Mouse (Mus musculus): ENCODE results near the gene Add3. TPM values are rescaled to one million over a fixed set of nuclear protein-coding genes. Genes with fewer than 3 reads are reported as not detected.

The Add3 gene
- polyA plus RNA-seq, 1 experiment from 2014 or later, result 52.4 TPM

GRCm38 (mm10) chr19:53208830-53209229 is 68.6 kb downstream of the Add3 start:
- H3K27ac ChIP-seq (replicated peaks), result no peak overlapping the region
- H3K27me3 ChIP-seq (ENCODE audit: control insufficient read depth, insufficient read depth, low read length), result no peaks in the 10 kb centered on the region
- H3K4me2 ChIP-seq (replicated peaks; ENCODE audit: low read depth), result no peak overlapping the region
- TF ChIP-seq EP300 (optimal IDR thresholded peaks at IDR 0.05) (no peak), CTCF (IDR thresholded peaks at IDR 0.05; ENCODE audit: low read depth) (no peak)
- H3K4me3 ChIP-seq (ENCODE audit: low read depth, low read length), result no peak overlapping the region
- H3K9me3 ChIP-seq (ENCODE audit: control insufficient read depth, low read length), result no peaks in the 10 kb centered on the region
- ATAC-seq (ENCODE audit: low FRiP score, low TSS enrichment) (no peak), DNase-seq (ENCODE audit: low spot score) (no peak)
- WGBS, result 64% methylated on average over 7 of the region's 7 CpGs
- H3K4me1 ChIP-seq (replicated peaks; ENCODE audit: control insufficient read depth, insufficient read depth), result no peaks in the 10 kb centered on the region
- no peaks in the 10 kb centered on the region for H3K36me3 ChIP-seq (ENCODE audit: control insufficient read depth, insufficient read depth, low read length)
- H3K9ac ChIP-seq (ENCODE audit: low read length), result no peak overlapping the region

GRCm38 (mm10) chr19:53210251-53210650 is 70.0 kb downstream of the Add3 start:
- Histone ChIP-seq H3K4me2 (replicated peaks; ENCODE audit: low read depth) (no peak overlapping the region), H3K9ac (ENCODE audit: low read length) (no peak overlapping the region), H3K9me3 (ENCODE audit: control insufficient read depth, low read length) (no peaks in the 10 kb centered on the region), H3K36me3 (ENCODE audit: control insufficient read depth, insufficient read depth, low read length) (no peaks in the 10 kb centered on the region; the same call in 1 of the 2 replicates), H3K4me1 (replicated peaks; ENCODE audit: control insufficient read depth, insufficient read depth) (no peaks in the 10 kb centered on the region), H3K27ac (replicated peaks) (no peak overlapping the region), H3K27me3 (ENCODE audit: control insufficient read depth, insufficient read depth, low read length) (no peaks in the 10 kb centered on the region), H3K4me3 (ENCODE audit: low read depth, low read length) (no peak overlapping the region)
- ATAC-seq (ENCODE audit: low FRiP score, low TSS enrichment) (no peak), DNase-seq (ENCODE audit: low spot score) (no peak)
- WGBS, result 63% methylated on average over 2 of the region's 2 CpGs
- TF ChIP-seq EP300 (optimal IDR thresholded peaks at IDR 0.05) (no peak), CTCF (IDR thresholded peaks at IDR 0.05; ENCODE audit: low read depth) (no peak)

- Histone ChIP-seq H3K4me1 (replicated peaks; ENCODE audit: control insufficient read depth, insufficient read depth) (no peaks in the 10 kb centered on the region), H3K4me2 (replicated peaks; ENCODE audit: low read depth) (no peak overlapping the region), H3K4me3 (ENCODE audit: low read depth, low read length) (no peak overlapping the region), H3K36me3 (ENCODE audit: control insufficient read depth, insufficient read depth, low read length) (peaks cover 3% of the 10 kb centered on the region; the same call in 1 of the 2 replicates), H3K9ac (ENCODE audit: low read length) (no peak overlapping the region), H3K27ac (replicated peaks) (no peak overlapping the region), H3K27me3 (ENCODE audit: control insufficient read depth, insufficient read depth, low read length) (no peaks in the 10 kb centered on the region), H3K9me3 (ENCODE audit: control insufficient read depth, low read length) (no peaks in the 10 kb centered on the region)
- no peak for DNase-seq (ENCODE audit: low spot score)
- TF ChIP-seq CTCF (IDR thresholded peaks at IDR 0.05; ENCODE audit: low read depth) (no peak), EP300 (optimal IDR thresholded peaks at IDR 0.05) (no peak)
- no peak for ATAC-seq (ENCODE audit: low FRiP score, low TSS enrichment)
- WGBS, result 71% methylated on average over 2 of the region's 2 CpGs
Observed at GRCm38 (mm10) chr19:53215352-53215751, 75.1 kb downstream of the Add3 start.

DNA sequence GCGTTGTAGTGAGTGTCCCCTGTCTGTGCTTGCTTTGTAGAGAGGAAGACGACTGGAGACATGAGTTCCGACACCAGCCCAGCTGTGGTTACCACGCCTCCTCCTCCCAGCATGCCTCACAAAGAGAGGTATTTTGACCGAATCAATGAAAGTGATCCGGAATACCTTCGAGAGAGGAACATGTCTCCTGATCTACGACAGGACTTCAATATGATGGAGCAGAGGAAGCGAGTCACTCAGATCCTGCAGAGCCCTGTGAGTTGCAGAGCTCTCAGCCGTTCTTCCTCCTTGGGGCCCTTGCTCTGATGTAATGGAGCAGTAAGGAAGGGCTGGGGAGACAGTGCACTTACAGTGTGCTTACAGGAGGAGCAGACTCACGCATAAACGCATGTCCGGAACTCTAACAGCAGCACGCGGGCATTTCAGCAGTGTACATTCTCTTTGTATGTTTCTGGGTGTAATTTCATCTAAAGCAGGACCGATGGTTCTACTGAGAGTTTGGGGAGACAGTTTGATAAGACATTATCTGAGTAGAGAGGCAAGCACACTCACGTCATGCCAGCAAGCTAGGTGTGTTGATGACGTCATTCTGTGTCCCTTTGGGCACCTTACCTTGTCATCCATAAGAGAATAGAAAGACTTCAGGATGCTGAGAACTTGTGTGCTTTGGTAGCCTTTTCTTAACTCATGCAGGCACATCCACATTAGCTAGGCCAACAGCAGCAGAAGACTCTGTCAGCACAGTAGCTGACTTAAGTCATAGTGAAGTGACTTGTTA is 76.7 kb downstream of the Add3 start:
- no peak for DNase-seq (ENCODE audit: low spot score)
- WGBS, result 80% methylated on average over 18 of the region's 18 CpGs

GRCm38 (mm10) chr19:53217837-53218236 is 77.6 kb downstream of the Add3 start:
- H3K4me3 ChIP-seq (ENCODE audit: low read depth, low read length), result no peak overlapping the region
- no peaks in the 10 kb centered on the region for H3K27me3 ChIP-seq (ENCODE audit: control insufficient read depth, insufficient read depth, low read length)
- TF ChIP-seq EP300 (optimal IDR thresholded peaks at IDR 0.05) (no peak), CTCF (IDR thresholded peaks at IDR 0.05; ENCODE audit: low read depth) (no peak)
- WGBS, result 91% methylated on average over 8 of the region's 8 CpGs
- no peak for DNase-seq (ENCODE audit: low spot score)
- no peak for ATAC-seq (ENCODE audit: low FRiP score, low TSS enrichment)
- H3K4me2 ChIP-seq (replicated peaks; ENCODE audit: low read depth), result no peak overlapping the region
- H3K27ac ChIP-seq (replicated peaks), result no peak overlapping the region
- H3K36me3 ChIP-seq (ENCODE audit: control insufficient read depth, insufficient read depth, low read length), result peaks cover 3% of the 10 kb centered on the region; the same call in 1 of the 2 replicates
- H3K4me1 ChIP-seq (replicated peaks; ENCODE audit: control insufficient read depth, insufficient read depth), result no peaks in the 10 kb centered on the region
- no peak overlapping the region for H3K9ac ChIP-seq (ENCODE audit: low read length)
- H3K9me3 ChIP-seq (ENCODE audit: control insufficient read depth, low read length), result no peaks in the 10 kb centered on the region

More for the DNA sequence above, 76.7 kb downstream of the Add3 start:
- Histone ChIP-seq H3K36me3 (ENCODE audit: control insufficient read depth, insufficient read depth, low read length) (peaks cover 3% of the 10 kb centered on the region; the same call in 1 of the 2 replicates), H3K27me3 (ENCODE audit: control insufficient read depth, insufficient read depth, low read length) (no peaks in the 10 kb centered on the region), H3K9ac (ENCODE audit: low read length) (no peak overlapping the region), H3K4me1 (replicated peaks; ENCODE audit: control insufficient read depth, insufficient read depth) (no peaks in the 10 kb centered on the region), H3K4me2 (replicated peaks; ENCODE audit: low read depth) (no peak overlapping the region), H3K4me3 (ENCODE audit: low read depth, low read length) (no peak overlapping the region), H3K9me3 (ENCODE audit: control insufficient read depth, low read length) (no peaks in the 10 kb centered on the region), H3K27ac (replicated peaks) (no peak overlapping the region)
- no peak for ATAC-seq (ENCODE audit: low FRiP score, low TSS enrichment)
- TF ChIP-seq EP300 (optimal IDR thresholded peaks at IDR 0.05) (no peak), CTCF (IDR thresholded peaks at IDR 0.05; ENCODE audit: low read depth) (no peak)

DNA sequence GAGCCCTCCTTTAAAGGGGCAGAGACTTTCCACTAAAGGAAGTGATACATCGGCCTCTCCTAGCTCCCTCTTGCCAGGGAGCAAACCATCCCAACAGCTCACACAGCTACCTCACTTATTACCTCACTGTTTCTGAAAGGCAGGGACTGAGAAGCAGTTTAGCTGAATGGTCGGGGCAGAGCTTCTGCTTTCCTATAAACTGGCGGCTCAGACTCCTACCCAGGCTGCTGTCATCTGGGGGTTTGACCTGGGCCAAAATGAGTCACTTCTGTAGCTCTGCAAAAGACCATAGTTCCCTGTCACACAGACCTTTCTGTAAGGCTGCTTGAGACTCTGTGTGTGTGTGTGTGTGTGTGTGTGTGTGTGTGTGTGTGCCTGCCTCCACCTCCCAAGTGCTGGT is 79.1 kb downstream of the Add3 start:
- ATAC-seq (ENCODE audit: low FRiP score, low TSS enrichment), result no peak
- DNase-seq (ENCODE audit: low spot score), result no peak
- no peak overlapping the region for H3K27ac ChIP-seq (replicated peaks)
- TF ChIP-seq EP300 (optimal IDR thresholded peaks at IDR 0.05) (no peak), CTCF (IDR thresholded peaks at IDR 0.05; ENCODE audit: low read depth) (no peak)
- 74% methylated on average over 3 of the region's 3 CpGs for WGBS
- 0 out of 2 replicates have a peak, but pooled peaks cover 3% of the 10 kb centered on the region for H3K36me3 ChIP-seq (ENCODE audit: control insufficient read depth, insufficient read depth, low read length)
- H3K9me3 ChIP-seq (ENCODE audit: control insufficient read depth, low read length), result no peaks in the 10 kb centered on the region
- no peaks in the 10 kb centered on the region for H3K27me3 ChIP-seq (ENCODE audit: control insufficient read depth, insufficient read depth, low read length)
- no peaks in the 10 kb centered on the region for H3K4me1 ChIP-seq (replicated peaks; ENCODE audit: control insufficient read depth, insufficient read depth)
- H3K4me2 ChIP-seq (replicated peaks; ENCODE audit: low read depth), result no peak overlapping the region
- H3K9ac ChIP-seq (ENCODE audit: low read length), result no peak overlapping the region
- no peak overlapping the region for H3K4me3 ChIP-seq (ENCODE audit: low read depth, low read length)
